Mouse (Mus musculus): ENCODE data around the gene Hmg20b.

DNA sequence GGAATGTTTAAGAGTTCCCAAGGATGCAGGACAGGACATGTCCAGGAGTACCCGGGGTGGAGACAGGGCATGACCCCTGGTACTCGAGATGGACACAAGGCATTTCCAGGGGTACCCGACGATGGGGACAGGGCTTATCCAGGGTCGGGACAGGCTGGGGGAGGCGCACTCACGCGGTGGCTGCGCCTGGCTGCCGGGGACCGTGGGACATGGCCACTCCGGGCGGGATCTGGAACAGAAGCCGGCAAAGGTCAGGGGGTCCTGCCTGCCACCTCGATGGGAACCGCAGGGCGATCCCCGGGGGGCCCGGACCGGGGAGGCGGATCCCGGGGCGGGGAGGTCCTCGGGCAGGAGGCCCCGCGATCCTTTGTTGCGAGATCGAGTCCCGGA, 324 bp downstream of the Hmg20b start:
- no peak for TF ChIP-seq CTCF (conservative IDR thresholded peaks at IDR 0.05; ENCODE audit: low read length)
- no peak for TF ChIP-seq NANOG (IDR thresholded peaks at IDR 0.05; ENCODE audit: borderline replicate concordance, low read length)

Measured in E14TG2a.4 (cell line).